Mouse (Mus musculus): ENCODE measurements around the gene Wdr91.

The Wdr91 gene

GRCm38 (mm10) chr6:34910371-34911219, at the start of gene Wdr91:
Gene Wdr91, minus strand, starts transcription at chr6:34910876.
- peak; percentile 98 for DNase-seq

GRCm38 (mm10) chr6:34959131-34959530, 48.5 kb upstream of the Wdr91 start:
- DNase-seq, result no peak

- DNase-seq, result no peak
Measured at GRCm38 (mm10) chr6:34955862-34956241, 45.2 kb upstream of the Wdr91 start.

- DNase-seq, result peak; percentile 9 to 15
Measured at GRCm38 (mm10) chr6:34954926-34955861, 44.5 kb upstream of the Wdr91 start.

- no peak for DNase-seq
Measured at GRCm38 (mm10) chr6:34951956-34952667, 41.4 kb upstream of the Wdr91 start.

- no peak for DNase-seq
Measured at GRCm38 (mm10) chr6:34951518-34951917, 40.8 kb upstream of the Wdr91 start.

- DNase-seq, result peak; percentile 13 to 27
Measured at GRCm38 (mm10) chr6:34948461-34948860, 37.8 kb upstream of the Wdr91 start.

GRCm38 (mm10) chr6:34946486-34947079, 35.9 kb upstream of the Wdr91 start:
- no peak for DNase-seq

- no peak for DNase-seq
Measured at GRCm38 (mm10) chr6:34943499-34943898, 32.8 kb upstream of the Wdr91 start.

- DNase-seq, result no peak
Measured at GRCm38 (mm10) chr6:34942446-34942845, 31.8 kb upstream of the Wdr91 start.

GRCm38 (mm10) chr6:34941496-34941895, 30.8 kb upstream of the Wdr91 start:
- no peak for DNase-seq

- DNase-seq, result no peak
Measured at GRCm38 (mm10) chr6:34939451-34939850, 28.8 kb upstream of the Wdr91 start.

- no peak for DNase-seq
Measured at GRCm38 (mm10) chr6:34938929-34939325, 28.3 kb upstream of the Wdr91 start.

- DNase-seq, result no peak
Measured at GRCm38 (mm10) chr6:34938280-34938928, 27.7 kb upstream of the Wdr91 start.

GRCm38 (mm10) chr6:34936743-34937142, 26.1 kb upstream of the Wdr91 start:
- no peak for DNase-seq

- no peak for DNase-seq
Measured at GRCm38 (mm10) chr6:34932633-34933032, 22.0 kb upstream of the Wdr91 start.

GRCm38 (mm10) chr6:34927594-34927993, 16.9 kb upstream of the Wdr91 start:
- DNase-seq, result no peak

- peak; percentile 85 to 86 for DNase-seq
Measured at GRCm38 (mm10) chr6:34927156-34927555, 16.5 kb upstream of the Wdr91 start.

- peak in 1 of 2 experiments; percentile 49 for DNase-seq
Measured at GRCm38 (mm10) chr6:34921941-34922340, 11.3 kb upstream of the Wdr91 start.

- DNase-seq, result no peak
Measured at GRCm38 (mm10) chr6:34920631-34921030, 10.0 kb upstream of the Wdr91 start.

- DNase-seq, result no peak
Measured at GRCm38 (mm10) chr6:34919956-34920355, 9.3 kb upstream of the Wdr91 start, which contains the start of gene Stra8. Gene Stra8, plus strand, starts transcription at chr6:34920163.

GRCm38 (mm10) chr6:34919146-34919545, 8.5 kb upstream of the Wdr91 start:
- DNase-seq, result no peak
